Mouse (Mus musculus) megakaryocyte, embryonic 14.5 days (primary cell): ENCODE measurements around the gene 1700001O22Rik. TPM values are rescaled to one million over a fixed set of nuclear protein-coding genes. Genes with fewer than 3 reads are reported as not detected.

ENCODE experiments used
- H3K27me3 ChIP-seq: replicated peaks from 2 replicates; pipeline ENCODE3; 2012; ENCODE audit warnings: inconsistent platforms
- H3K36me3 ChIP-seq: replicated peaks from 2 replicates; pipeline ENCODE3; 2012; ENCODE audit warnings: low read length, inconsistent platforms, mixed read lengths
- H3K4me1 ChIP-seq: 2 replicates; pipeline ENCODE4 v1.6.1; 2012; ENCODE audit warnings: inconsistent platforms
- H3K4me3 ChIP-seq: replicated peaks from 2 replicates; pipeline ENCODE3; 2012; ENCODE audit warnings: moderate library complexity, mild to moderate bottlenecking, inconsistent platforms
- H3K9me3 ChIP-seq: 2 replicates; pipeline ENCODE4 v1.6.1; 2012; ENCODE audit warnings: inconsistent platforms
- FLI1 ChIP-seq: IDR thresholded peaks from 2 replicates; pipeline ENCODE4 v1.6.1; 2012; ENCODE audit warnings: low read length, inconsistent platforms, mixed read lengths
- GATA1 ChIP-seq: IDR thresholded peaks from 3 replicates; pipeline ENCODE4 v1.6.1; 2012; ENCODE audit warnings: mixed read lengths, low read length, inconsistent platforms, borderline replicate concordance
- polyA plus RNA-seq: library from polyadenylated mRNA; stranded (reverse); fragments of >175 nt; gene quantifications from 2 replicates; pipeline ENCODE4 v1.2.3, GENCODE M21; 2012; ENCODE audit warnings: low replicate concordance; ENCODE audit not compliant: insufficient read depth

The 1700001O22Rik gene
- polyA plus RNA-seq, 1 experiment, result not detected

- Histone ChIP-seq H3K9me3 (no peaks in the 10 kb centered on the region), H3K4me1 (peaks cover 86% of the 10 kb centered on the region), H3K36me3 (no peaks in the 10 kb centered on the region), H3K4me3 (no peak overlapping the region), H3K27me3 (peaks cover 23% of the 10 kb centered on the region)
- TF ChIP-seq FLI1 (no peak), GATA1 (no peak)
These were observed 34.9 kb downstream of the 1700001O22Rik start for GRCm38 (mm10) chr2:30768529-30768928.

- peaks cover 26% of the 10 kb centered on the region for H3K27me3 ChIP-seq
- H3K9me3 ChIP-seq, result peaks cover 3% of the 10 kb centered on the region
- H3K4me3 ChIP-seq, result no peak overlapping the region
- no peaks in the 10 kb centered on the region for H3K36me3 ChIP-seq
- H3K4me1 ChIP-seq, result peaks cover 78% of the 10 kb centered on the region
- TF ChIP-seq GATA1, result no peak
- TF ChIP-seq FLI1, result no peak
These were observed 35.7 kb downstream of the 1700001O22Rik start for GRCm38 (mm10) chr2:30767626-30768240.

- peaks cover 65% of the 10 kb centered on the region for H3K4me1 ChIP-seq
- no peaks in the 10 kb centered on the region for H3K36me3 ChIP-seq
- peaks cover 10% of the 10 kb centered on the region for H3K9me3 ChIP-seq
- no peak for TF ChIP-seq GATA1
- no peak for TF ChIP-seq FLI1
- H3K4me3 ChIP-seq, result peak overlapping the region; percentile 19
- peaks cover 26% of the 10 kb centered on the region for H3K27me3 ChIP-seq
These were observed 37.0 kb downstream of the 1700001O22Rik start for GRCm38 (mm10) chr2:30766446-30766845.

GRCm38 (mm10) chr2:30760706-30761105 lies 42.8 kb downstream of the 1700001O22Rik start:
- Histone ChIP-seq H3K4me1 (peaks cover 39% of the 10 kb centered on the region), H3K4me3 (no peak overlapping the region), H3K9me3 (peaks cover 13% of the 10 kb centered on the region), H3K36me3 (peaks cover 2% of the 10 kb centered on the region), H3K27me3 (peaks cover 42% of the 10 kb centered on the region)
- TF ChIP-seq GATA1, result no peak
- no peak for TF ChIP-seq FLI1

GRCm38 (mm10) chr2:30759858-30760547 lies 43.5 kb downstream of the 1700001O22Rik start:
- no peak for TF ChIP-seq FLI1
- H3K27me3 ChIP-seq, result peaks cover 38% of the 10 kb centered on the region
- peaks cover 33% of the 10 kb centered on the region for H3K4me1 ChIP-seq
- no peak overlapping the region for H3K4me3 ChIP-seq
- peaks cover 2% of the 10 kb centered on the region for H3K36me3 ChIP-seq
- peaks cover 16% of the 10 kb centered on the region for H3K9me3 ChIP-seq

- Histone ChIP-seq H3K9me3 (peaks cover 16% of the 10 kb centered on the region), H3K4me1 (peaks cover 32% of the 10 kb centered on the region), H3K4me3 (no peak overlapping the region), H3K36me3 (peaks cover 2% of the 10 kb centered on the region), H3K27me3 (peaks cover 38% of the 10 kb centered on the region)
- TF ChIP-seq FLI1 (no peak), GATA1 (no peak)
These were observed 44.0 kb downstream of the 1700001O22Rik start for GRCm38 (mm10) chr2:30759442-30759841.

GRCm38 (mm10) chr2:30759088-30759374 lies 44.4 kb downstream of the 1700001O22Rik start:
- Histone ChIP-seq H3K36me3 (peaks cover 2% of the 10 kb centered on the region), H3K4me1 (peaks cover 35% of the 10 kb centered on the region), H3K4me3 (no peak overlapping the region), H3K27me3 (peaks cover 38% of the 10 kb centered on the region), H3K9me3 (peaks cover 16% of the 10 kb centered on the region)
- TF ChIP-seq FLI1 (no peak), GATA1 (no peak)

- TF ChIP-seq FLI1 (no peak), GATA1 (no peak)
- peaks cover 2% of the 10 kb centered on the region for H3K36me3 ChIP-seq
- peaks cover 38% of the 10 kb centered on the region for H3K27me3 ChIP-seq
- H3K4me1 ChIP-seq, result peaks cover 36% of the 10 kb centered on the region
- no peak overlapping the region for H3K4me3 ChIP-seq
- H3K9me3 ChIP-seq, result peaks cover 16% of the 10 kb centered on the region
These were observed 44.9 kb downstream of the 1700001O22Rik start for GRCm38 (mm10) chr2:30758341-30759087.

GRCm38 (mm10) chr2:30756962-30757715 lies 46.3 kb downstream of the 1700001O22Rik start:
- peaks cover 42% of the 10 kb centered on the region for H3K4me1 ChIP-seq
- H3K27me3 ChIP-seq, result peaks cover 35% of the 10 kb centered on the region
- TF ChIP-seq GATA1 (no peak), FLI1 (no peak)
- H3K9me3 ChIP-seq, result peaks cover 6% of the 10 kb centered on the region
- no peak overlapping the region for H3K4me3 ChIP-seq
- H3K36me3 ChIP-seq, result peaks cover 2% of the 10 kb centered on the region
